Mouse (Mus musculus) cerebellum, adult 9-11 months (tissue): Measurements from ENCODE around the gene Hao2.

Experiments
- DNase-seq: peaks from one replicate; pipeline ENCODE4 v3.0.0; 2022

Gene Hao2

DNA sequence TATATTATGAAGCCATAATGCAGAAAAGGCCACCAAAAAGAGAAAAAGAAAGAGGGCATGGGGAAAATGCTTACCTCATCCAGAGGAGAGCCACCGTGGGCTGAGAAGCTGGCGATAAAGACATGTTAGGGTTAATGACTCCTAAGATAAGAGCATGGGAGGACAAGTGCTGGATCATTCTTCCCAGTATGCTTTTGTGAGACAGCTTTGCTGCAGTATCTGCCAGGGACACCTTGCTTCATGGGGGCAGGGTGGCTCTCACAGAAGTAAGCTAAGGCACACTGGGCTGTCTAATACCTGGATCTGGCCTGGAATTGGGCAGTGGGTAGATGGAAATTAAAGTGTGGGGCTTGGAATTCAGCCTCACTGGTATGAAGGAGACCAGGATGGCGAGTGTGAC lies 37.9 kb downstream of the Hao2 start:
- no peak for DNase-seq

DNA sequence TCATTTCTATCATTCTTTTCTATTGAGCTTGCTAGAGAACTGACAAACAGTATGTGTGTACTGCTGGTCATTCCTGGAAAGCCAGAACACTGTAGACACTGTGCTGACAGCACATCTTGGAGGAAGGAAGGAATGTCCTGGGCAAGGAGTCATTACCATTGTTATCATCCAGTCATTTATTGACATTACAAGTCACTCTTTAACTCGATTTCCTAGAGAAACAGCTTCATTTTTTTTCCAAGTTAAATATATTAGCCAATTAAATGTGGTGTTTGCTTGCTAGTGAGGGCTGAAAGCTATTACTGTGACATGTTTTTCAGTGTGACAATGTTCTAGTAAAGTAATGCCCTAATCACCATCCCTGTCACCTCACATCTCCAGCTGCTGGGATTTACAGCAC lies 39.4 kb downstream of the Hao2 start:
- DNase-seq = no peak

DNA sequence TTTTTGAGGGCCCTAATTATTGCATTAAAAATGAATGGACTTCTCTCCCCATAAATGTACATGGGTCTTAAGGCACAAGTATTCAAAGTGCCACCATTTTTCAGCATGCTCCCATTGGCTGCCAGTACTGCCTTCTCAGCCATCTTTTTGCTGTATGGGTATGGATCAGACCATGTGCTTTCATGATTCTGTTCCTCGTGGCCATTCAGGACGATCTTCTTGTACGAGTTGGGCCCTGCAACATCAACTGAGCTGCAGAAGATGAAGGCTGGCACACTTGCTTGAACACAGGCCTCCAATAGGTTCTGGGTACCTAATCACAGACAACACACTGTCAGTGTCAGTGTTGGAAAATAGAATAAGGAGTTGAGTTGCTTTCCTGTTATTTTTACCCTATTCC lies 40.0 kb downstream of the Hao2 start:
- no peak for DNase-seq

DNA sequence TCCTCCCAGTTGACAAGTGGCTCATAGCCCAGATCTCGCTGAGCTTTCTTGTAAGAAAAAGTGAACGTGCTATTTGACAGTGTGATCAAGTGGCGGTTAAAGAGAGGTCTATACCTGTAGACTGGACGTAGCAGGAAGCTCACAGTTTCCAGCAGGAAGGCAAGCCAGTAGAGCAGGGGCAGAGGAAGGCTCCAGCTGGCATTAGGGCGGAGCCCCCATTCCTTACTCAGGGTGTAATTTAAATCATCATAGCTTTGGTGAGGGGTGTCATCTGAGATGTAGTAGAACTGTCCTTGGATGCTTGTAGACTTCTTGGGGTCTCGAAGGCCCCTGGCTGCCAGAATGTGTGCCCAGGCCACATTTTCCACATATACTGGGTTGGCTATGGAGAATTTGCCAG lies 40.4 kb downstream of the Hao2 start:
- no peak for DNase-seq

DNA sequence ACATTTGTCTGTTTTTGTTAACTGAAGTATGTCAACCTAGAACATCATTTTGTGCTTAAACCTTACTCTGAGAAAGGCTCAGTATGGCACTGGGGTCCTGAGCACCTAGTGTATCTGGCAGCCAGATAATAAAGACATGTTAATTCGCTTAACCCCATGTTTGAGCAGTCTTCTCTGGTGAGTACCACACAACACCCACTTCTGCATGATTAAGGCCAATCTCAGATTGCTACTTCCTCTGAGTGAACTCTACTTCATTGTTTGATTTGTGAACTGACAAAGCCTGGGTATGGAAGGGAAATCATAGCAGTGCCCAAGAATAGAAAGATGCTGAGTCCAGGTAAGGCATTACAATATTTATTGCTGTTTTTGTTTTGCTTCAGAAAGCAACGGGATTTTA lies 41.2 kb downstream of the Hao2 start:
- no peak for DNase-seq

DNA sequence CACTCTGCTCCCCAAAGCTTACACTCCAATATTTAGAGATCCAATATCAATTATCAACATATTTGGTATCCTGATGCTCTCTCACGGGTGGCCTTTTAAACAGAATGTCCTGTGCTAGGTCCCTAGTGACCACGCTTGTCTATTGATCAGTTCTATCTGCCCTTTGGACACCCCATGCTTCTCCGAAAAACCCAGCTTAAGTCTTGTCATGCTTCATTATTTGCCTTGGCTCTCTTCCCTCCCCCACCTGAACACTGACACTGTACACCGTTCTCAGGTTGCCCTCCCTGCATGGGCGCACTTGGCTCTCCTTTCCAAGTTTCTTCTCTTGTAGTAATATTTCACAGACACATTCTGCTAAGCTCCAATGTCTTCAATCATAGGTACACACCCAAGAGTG lies 42.8 kb downstream of the Hao2 start:
- DNase-seq = no peak

DNA sequence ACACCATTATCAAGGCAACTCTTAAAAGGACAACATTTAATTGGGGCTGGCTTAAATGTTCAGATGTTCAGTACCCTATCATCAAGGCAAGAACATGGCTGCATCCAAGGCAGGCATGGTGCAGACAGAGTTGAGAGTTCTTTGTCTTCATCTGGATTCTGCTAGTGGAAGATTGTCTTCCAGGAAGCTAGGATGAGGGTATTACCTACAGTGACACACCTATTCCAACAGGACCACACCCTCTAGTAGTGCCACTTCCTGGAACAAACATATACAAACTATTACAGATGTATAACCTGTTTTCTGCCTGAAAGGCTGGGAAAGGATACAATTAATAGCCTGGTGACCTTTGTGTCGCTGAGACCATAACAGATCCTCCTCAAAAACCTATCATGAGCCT lies 44.1 kb downstream of the Hao2 start:
- DNase-seq = no peak
